Mouse (Mus musculus) embryo, embryonic 9.5 days (tissue): Measurements from ENCODE around the gene Psmd7.
"Not testable (repeated sequence)": the region's sequence is repeated elsewhere in the genome, so short reads cannot be mapped to it uniquely, and the experiment has no call there.

Source experiments
- DNase-seq: peaks from one replicate; pipeline ENCODE4 v3.0.0-alpha.2; 2017; ENCODE audit errors: extremely low spot score

The Psmd7 gene

GRCm38 (mm10) chr8:107587995-107588780, at the start of gene Psmd7:
Psmd7 (minus strand) TSS chr8:107588464.
- peak; percentile 94 for DNase-seq

GRCm38 (mm10) chr8:107633734-107634133, 45.5 kb upstream of the Psmd7 start:
- no peak for DNase-seq

- DNase-seq, result no peak
Observed at GRCm38 (mm10) chr8:107629701-107630100, 41.4 kb upstream of the Psmd7 start.

- no peak for DNase-seq
Observed at GRCm38 (mm10) chr8:107628501-107629149, 40.4 kb upstream of the Psmd7 start.

- no peak for DNase-seq
Observed at GRCm38 (mm10) chr8:107627881-107628280, 39.6 kb upstream of the Psmd7 start.

GRCm38 (mm10) chr8:107624301-107624700, 36.0 kb upstream of the Psmd7 start:
- not testable (repeated sequence) for DNase-seq

GRCm38 (mm10) chr8:107621930-107622623, 33.8 kb upstream of the Psmd7 start:
- DNase-seq, result no peak

GRCm38 (mm10) chr8:107621136-107621535, 32.9 kb upstream of the Psmd7 start:
- no peak for DNase-seq

GRCm38 (mm10) chr8:107618499-107618898, 30.2 kb upstream of the Psmd7 start:
- DNase-seq, result no peak

- DNase-seq, result no peak
Observed at GRCm38 (mm10) chr8:107613411-107613810, 25.1 kb upstream of the Psmd7 start.

- no peak for DNase-seq
Observed at GRCm38 (mm10) chr8:107610845-107611244, 22.6 kb upstream of the Psmd7 start.

GRCm38 (mm10) chr8:107608751-107609150, 20.5 kb upstream of the Psmd7 start:
- peak; percentile 14 for DNase-seq

- peak; percentile 61 for DNase-seq
Observed at GRCm38 (mm10) chr8:107603026-107603425, 14.8 kb upstream of the Psmd7 start.

GRCm38 (mm10) chr8:107599691-107600090, 11.4 kb upstream of the Psmd7 start:
- no peak for DNase-seq

- DNase-seq, result no peak
Observed at GRCm38 (mm10) chr8:107597731-107598130, 9.5 kb upstream of the Psmd7 start.

GRCm38 (mm10) chr8:107594817-107595216, 6.6 kb upstream of the Psmd7 start:
- DNase-seq, result no peak

GRCm38 (mm10) chr8:107593967-107594729, 5.9 kb upstream of the Psmd7 start:
- DNase-seq, result no peak

GRCm38 (mm10) chr8:107587429-107587994, 752 bp downstream of the Psmd7 start:
- DNase-seq, result peak; percentile 35

- no peak for DNase-seq
Observed at GRCm38 (mm10) chr8:107582136-107582535, 6.1 kb downstream of the Psmd7 start.

GRCm38 (mm10) chr8:107581536-107581935, 6.7 kb downstream of the Psmd7 start:
- DNase-seq, result no peak

- DNase-seq, result no peak
Observed at GRCm38 (mm10) chr8:107580879-107581278, 7.4 kb downstream of the Psmd7 start.
